Mouse (Mus musculus) stomach, postnatal 0 days (tissue): ENCODE data around the gene Cuedc1. TPM values are rescaled to one million over a fixed set of nuclear protein-coding genes. Genes with fewer than 3 reads are reported as not detected.
A peak's percentile ranks its signal among the peaks of the same experiment; 100 is the strongest.

ENCODE experiments used
- ATAC-seq: fragments of 200-750 bp; cut with Nextera tagmentation; 2 replicates; pipeline ENCODE4 v1.8.0; 2017; ENCODE audit not compliant: low FRiP score, low TSS enrichment
- DNase-seq: peaks from one replicate; pipeline ENCODE4 v3.0.0-alpha.2; 2016; ENCODE audit warnings: low spot score
- H3K27ac ChIP-seq: fragments of 300-500 bp; sonication (generic); replicated peaks from 2 replicates; pipeline ENCODE4 v1.5.1; 2014; ENCODE audit warnings: mild to moderate bottlenecking, control low read depth
- H3K27me3 ChIP-seq: fragments of 300-500 bp; sonication (generic); 2 replicates; pipeline ENCODE4 v1.6.1; 2014; ENCODE audit warnings: low read length; ENCODE audit not compliant: control insufficient read depth, insufficient read depth
- H3K36me3 ChIP-seq: fragments of 300-500 bp; sonication (generic); 2 replicates; pipeline ENCODE4 v1.6.1; 2014; ENCODE audit warnings: low read length, mixed read lengths; ENCODE audit not compliant: control insufficient read depth, insufficient read depth
- H3K4me1 ChIP-seq: fragments of 300-500 bp; sonication (generic); replicated peaks from 2 replicates; pipeline ENCODE4 v1.6.1; 2014; ENCODE audit warnings: antibody characterized with exemption; ENCODE audit not compliant: control insufficient read depth, insufficient read depth
- H3K4me2 ChIP-seq: fragments of 300-500 bp; sonication (generic); replicated peaks from 2 replicates; pipeline ENCODE4 v1.6.1; 2014; ENCODE audit warnings: low read depth, mild to moderate bottlenecking, control low read depth, moderate library complexity
- H3K4me3 ChIP-seq: fragments of 300-500 bp; sonication (generic); 2 replicates; pipeline ENCODE4 v1.5.1; 2014; ENCODE audit warnings: low read depth, low read length, control low read depth
- H3K9ac ChIP-seq: fragments of 300-500 bp; sonication (generic); 2 replicates; pipeline ENCODE4 v1.6.1; 2014; ENCODE audit warnings: mild to moderate bottlenecking, low read length, control low read depth, mixed read lengths
- H3K9me3 ChIP-seq: fragments of 300-500 bp; sonication (generic); 2 replicates; pipeline ENCODE4 v1.6.1; 2016; ENCODE audit warnings: low read length; ENCODE audit not compliant: control insufficient read depth
- CTCF ChIP-seq: IDR thresholded peaks from 2 replicates; pipeline ENCODE4 v1.5.1; 2016; ENCODE audit warnings: antibody characterized with exemption, low read depth, mild to moderate bottlenecking, moderate library complexity
- EP300 ChIP-seq: optimal IDR thresholded peaks from 2 replicates; pipeline ENCODE3; 2016; ENCODE audit warnings: antibody characterized with exemption
- WGBS: fragments of 180-500 bp; shearing (Covaris S2); extraction: QIAGEN DNeasy Blood & Tissue Kit; methylation state at CpG from one replicate; pipeline ENCODE4 v1.1.7; 2014; 5-methylcytosine and 5-hydroxymethylcytosine counted together
- polyA plus RNA-seq: library from polyadenylated mRNA; unstranded; fragments of >200 nt; fragmentation: Nextera tagmentation; extraction: Ambion mirVana; gene quantifications from 2 replicates; pipeline ENCODE4 v1.2.1, GENCODE M21; 2015

Cuedc1 gene
- polyA plus RNA-seq, 1 experiment from 2014 or later: 13.7 TPM

GRCm38 (mm10) chr11:88055777-88056176 is 42.1 kb upstream of the Cuedc1 start:
- Histone ChIP-seq H3K4me3 (no peak overlapping the region), H3K27ac (no peak overlapping the region), H3K9me3 (no peaks in the 10 kb centered on the region), H3K4me2 (no peak overlapping the region), H3K27me3 (no peaks in the 10 kb centered on the region), H3K4me1 (no peaks in the 10 kb centered on the region), H3K9ac (no peak overlapping the region), H3K36me3 (peaks cover 3% of the 10 kb centered on the region; the same call in 1 of the 2 replicates)
- no peak for ATAC-seq
- no peak for DNase-seq
- no peak for TF ChIP-seq EP300
- TF ChIP-seq CTCF: no peak
- 73% methylated on average over 2 of the region's 2 CpGs for WGBS

GRCm38 (mm10) chr11:88057788-88058187 is 40.1 kb upstream of the Cuedc1 start:
- whole genome bisulfite sequencing: 72% methylated on average over 2 of the region's 2 CpGs
- H3K36me3 ChIP-seq: no peaks in the 10 kb centered on the region
- no peaks in the 10 kb centered on the region for H3K9me3 ChIP-seq
- no peak overlapping the region for H3K27ac ChIP-seq
- H3K27me3 ChIP-seq: no peaks in the 10 kb centered on the region
- no peak overlapping the region for H3K9ac ChIP-seq
- H3K4me1 ChIP-seq: no peaks in the 10 kb centered on the region
- no peak overlapping the region for H3K4me3 ChIP-seq
- ATAC-seq (no peak), DNase-seq (no peak)
- TF ChIP-seq EP300: no peak
- TF ChIP-seq CTCF: peak; percentile 43
- H3K4me2 ChIP-seq: no peak overlapping the region

- WGBS: 52% methylated on average over 2 of the region's 2 CpGs
- no peaks in the 10 kb centered on the region for H3K9me3 ChIP-seq
- ATAC-seq (peak; percentile 88), DNase-seq (peak; percentile 31)
- H3K4me1 ChIP-seq: no peaks in the 10 kb centered on the region
- no peak overlapping the region for H3K27ac ChIP-seq
- TF ChIP-seq EP300 (no peak), CTCF (peak; percentile 94)
- no peak overlapping the region for H3K4me3 ChIP-seq
- H3K27me3 ChIP-seq: no peaks in the 10 kb centered on the region
- H3K9ac ChIP-seq: no peak overlapping the region
- no peak overlapping the region for H3K4me2 ChIP-seq
- H3K36me3 ChIP-seq: no peaks in the 10 kb centered on the region
These were observed 38.7 kb upstream of the Cuedc1 start for GRCm38 (mm10) chr11:88059141-88059540.

- peak; percentile 60 for TF ChIP-seq CTCF
- TF ChIP-seq EP300: no peak
- Histone ChIP-seq H3K9ac (no peak overlapping the region), H3K27me3 (no peaks in the 10 kb centered on the region), H3K36me3 (no peaks in the 10 kb centered on the region), H3K4me1 (no peaks in the 10 kb centered on the region), H3K4me2 (no peak overlapping the region), H3K27ac (no peak overlapping the region), H3K9me3 (no peaks in the 10 kb centered on the region), H3K4me3 (no peak overlapping the region)
- WGBS: 63% methylated on average over 2 of the region's 2 CpGs
- DNase-seq: no peak
- ATAC-seq: no peak
These were observed 35.8 kb upstream of the Cuedc1 start for GRCm38 (mm10) chr11:88061892-88062625.

GRCm38 (mm10) chr11:88065732-88066131 is 32.1 kb upstream of the Cuedc1 start:
- H3K9ac ChIP-seq: no peak overlapping the region
- TF ChIP-seq CTCF (no peak), EP300 (no peak)
- H3K36me3 ChIP-seq: no peaks in the 10 kb centered on the region
- 0 out of 2 replicates have a peak, but pooled peaks cover 2% of the 10 kb centered on the region for H3K4me1 ChIP-seq
- no peaks in the 10 kb centered on the region for H3K27me3 ChIP-seq
- no peaks in the 10 kb centered on the region for H3K9me3 ChIP-seq
- no peak overlapping the region for H3K4me2 ChIP-seq
- DNase-seq (no peak), ATAC-seq (no peak)
- H3K4me3 ChIP-seq: no peak overlapping the region
- no peak overlapping the region for H3K27ac ChIP-seq

- DNase-seq: no peak
- no peak for TF ChIP-seq EP300
- no peak for TF ChIP-seq CTCF
These were observed 30.7 kb upstream of the Cuedc1 start for GRCm38 (mm10) chr11:88067191-88067585.

More at GRCm38 (mm10) chr11:88067191-88067585, 30.7 kb upstream of the Cuedc1 start:
- H3K4me1 ChIP-seq: 0 out of 2 replicates have a peak, but pooled peaks cover 2% of the 10 kb centered on the region
- peak overlapping the region; percentile 96 for H3K9ac ChIP-seq
- no peaks in the 10 kb centered on the region for H3K9me3 ChIP-seq
- WGBS: 2% methylated on average over 8 of the region's 8 CpGs
- ATAC-seq: no peak
- H3K4me3 ChIP-seq: peak overlapping the region; percentile 92
- no peaks in the 10 kb centered on the region for H3K36me3 ChIP-seq
- peak overlapping the region; percentile 98; the same call in 1 of the 2 replicates for H3K27ac ChIP-seq
- H3K27me3 ChIP-seq: no peaks in the 10 kb centered on the region
- H3K4me2 ChIP-seq: peak overlapping the region; percentile 83
